Mouse (Mus musculus) testis, postnatal 14 days (tissue): ENCODE results near the gene Mapt.
A peak's percentile ranks its signal among the peaks of the same experiment; 100 is the strongest.
"Not testable (repeated sequence)": the region's sequence is repeated elsewhere in the genome, so short reads cannot be mapped to it uniquely, and the experiment has no call there.

Source experiments
- DNase-seq: peaks from one replicate; pipeline ENCODE4 v3.0.0; 2021; ENCODE audit warnings: low spot score

Gene Mapt

GRCm38 (mm10) chr11:104233574-104234206 lies 2.5 kb downstream of the Mapt start:
- DNase-seq, result no peak

GRCm38 (mm10) chr11:104234680-104235079 lies 3.5 kb downstream of the Mapt start:
- DNase-seq, result no peak

GRCm38 (mm10) chr11:104235881-104236280 lies 4.7 kb downstream of the Mapt start:
- no peak for DNase-seq

- no peak for DNase-seq
These were observed 6.0 kb downstream of the Mapt start for GRCm38 (mm10) chr11:104237226-104237625.

GRCm38 (mm10) chr11:104237958-104238747 lies 7.0 kb downstream of the Mapt start:
- no peak for DNase-seq

- DNase-seq, result not testable (repeated sequence)
These were observed 14.3 kb downstream of the Mapt start for GRCm38 (mm10) chr11:104245478-104245877.

- no peak for DNase-seq
These were observed 15.0 kb downstream of the Mapt start for GRCm38 (mm10) chr11:104246171-104246694.

- DNase-seq, result no peak
These were observed 16.0 kb downstream of the Mapt start for GRCm38 (mm10) chr11:104247141-104247717.

- DNase-seq, result no peak
These were observed 18.2 kb downstream of the Mapt start for GRCm38 (mm10) chr11:104249420-104249819.

- no peak for DNase-seq
These were observed 19.9 kb downstream of the Mapt start for GRCm38 (mm10) chr11:104251121-104251520.

- no peak for DNase-seq
These were observed 20.9 kb downstream of the Mapt start for GRCm38 (mm10) chr11:104252094-104252493.

GRCm38 (mm10) chr11:104254408-104255039 lies 23.3 kb downstream of the Mapt start:
- no peak for DNase-seq

GRCm38 (mm10) chr11:104256179-104256578 lies 25.0 kb downstream of the Mapt start:
- no peak for DNase-seq

GRCm38 (mm10) chr11:104258991-104259390 lies 27.8 kb downstream of the Mapt start:
- DNase-seq, result no peak

GRCm38 (mm10) chr11:104264683-104265082 lies 33.5 kb downstream of the Mapt start:
- DNase-seq, result no peak

- DNase-seq, result no peak
These were observed 34.5 kb downstream of the Mapt start for GRCm38 (mm10) chr11:104265669-104266068.

GRCm38 (mm10) chr11:104267380-104267779 lies 36.2 kb downstream of the Mapt start:
- no peak for DNase-seq

- peak; percentile 47 for DNase-seq
These were observed 38.2 kb downstream of the Mapt start for GRCm38 (mm10) chr11:104269385-104269822.

- no peak for DNase-seq
These were observed 39.3 kb downstream of the Mapt start for GRCm38 (mm10) chr11:104270452-104270851.

- no peak for DNase-seq
These were observed 39.7 kb downstream of the Mapt start for GRCm38 (mm10) chr11:104270876-104271275.

- DNase-seq, result no peak
These were observed 40.7 kb downstream of the Mapt start for GRCm38 (mm10) chr11:104271876-104272275.

- no peak for DNase-seq
These were observed 41.2 kb downstream of the Mapt start for GRCm38 (mm10) chr11:104272352-104272751.
